Mouse (Mus musculus) R1 (cell line): ENCODE measurements around the gene Xlr4b.
"Not testable (repeated sequence)": the region's sequence is repeated elsewhere in the genome, so short reads cannot be mapped to it uniquely, and the experiment has no call there.

Experiments used
- DNase-seq: peaks from one replicate; pipeline ENCODE4 v3.0.0-alpha.2; 2018; ENCODE audit warnings: low read depth, low spot score

Gene Xlr4b

GRCm38 (mm10) chrX:73213819-73214564 is at the start of gene Xlr4b:
Gene Xlr4b, plus strand, starts transcription at chrX:73214333.
- DNase-seq, result not testable (repeated sequence)

GRCm38 (mm10) chrX:73176889-73177288 is 37.2 kb upstream of the Xlr4b start, which contains the start of gene Spin2d:
Gene Spin2d, minus strand, starts transcription at chrX:73176989.
- not testable (repeated sequence) for DNase-seq

GRCm38 (mm10) chrX:73191934-73192333 is 22.2 kb upstream of the Xlr4b start, which contains the start of gene Xlr3b:
Gene Xlr3b, plus strand, starts transcription at chrX:73192207.
- peak; percentile 75 for DNase-seq

GRCm38 (mm10) chrX:73225365-73225764 is 11.2 kb downstream of the Xlr4b start:
- no peak for DNase-seq

GRCm38 (mm10) chrX:73227914-73228605 is 13.9 kb downstream of the Xlr4b start, which contains the start of gene F8a:
Gene F8a, plus strand, starts transcription at chrX:73228291.
- DNase-seq, result peak; percentile 85

- DNase-seq, result peak; percentile 47
Observed at GRCm38 (mm10) chrX:73228606-73229214, 14.6 kb downstream of the Xlr4b start.

- no peak for DNase-seq
Observed at GRCm38 (mm10) chrX:73229288-73229687, 15.2 kb downstream of the Xlr4b start.

- DNase-seq, result not testable (repeated sequence)
Observed at GRCm38 (mm10) chrX:73242821-73243325, 28.7 kb downstream of the Xlr4b start, which contains the start of gene Xlr4c. Gene Xlr4c, minus strand, starts transcription at chrX:73243130.

GRCm38 (mm10) chrX:73262428-73262827 is 48.3 kb downstream of the Xlr4b start:
- DNase-seq, result not testable (repeated sequence)

- peak; percentile 17 for DNase-seq
Observed at GRCm38 (mm10) chrX:73265270-73265669, 51.1 kb downstream of the Xlr4b start, which contains the start of gene Xlr3c. Gene Xlr3c, minus strand, starts transcription at chrX:73265390.
